Mouse (Mus musculus) midbrain, embryonic 16.5 days (tissue): ENCODE measurements around the gene Polr2f. TPM values are rescaled to one million over a fixed set of nuclear protein-coding genes. Genes with fewer than 3 reads are reported as not detected.
A peak's percentile ranks its signal among the peaks of the same experiment; 100 is the strongest.

Source experiments
- ATAC-seq: fragments of 200-750 bp; cut with Nextera tagmentation; 2 replicates; pipeline ENCODE4 v1.8.0; 2017; ENCODE audit warnings: moderate TSS enrichment
- H3K27ac ChIP-seq: fragments of 300-500 bp; sonication (generic); 2 replicates; pipeline ENCODE4 v1.5.1; 2014; ENCODE audit warnings: mild to moderate bottlenecking, low read length, mixed read lengths
- H3K27me3 ChIP-seq: fragments of 300-500 bp; sonication (generic); 2 replicates; pipeline ENCODE4 v1.6.1; 2014; ENCODE audit warnings: low read depth, low read length, mixed read lengths; ENCODE audit not compliant: control insufficient read depth, insufficient read depth
- H3K36me3 ChIP-seq: fragments of 300-500 bp; sonication (generic); 2 replicates; pipeline ENCODE4 v1.6.1; 2014; ENCODE audit warnings: mild to moderate bottlenecking, low read length, moderate library complexity, mixed read lengths; ENCODE audit not compliant: control insufficient read depth, insufficient read depth
- H3K4me1 ChIP-seq: fragments of 300-500 bp; sonication (generic); 2 replicates; pipeline ENCODE4 v1.6.1; 2014; ENCODE audit warnings: mild to moderate bottlenecking, low read length, mixed read lengths; ENCODE audit not compliant: control insufficient read depth, insufficient read depth
- H3K4me2 ChIP-seq: fragments of 300-500 bp; sonication (generic); 2 replicates; pipeline ENCODE4 v1.6.1; 2014; ENCODE audit warnings: mild to moderate bottlenecking, low read length, mixed read lengths
- H3K4me3 ChIP-seq: fragments of 300-500 bp; sonication (generic); 2 replicates; pipeline ENCODE4 v1.5.1; 2014; ENCODE audit warnings: low read depth, mild to moderate bottlenecking, low read length, moderate library complexity, mixed read lengths
- H3K9ac ChIP-seq: fragments of 300-500 bp; sonication (generic); 2 replicates; pipeline ENCODE4 v1.6.1; 2014; ENCODE audit warnings: low read depth, low read length, mixed read lengths
- H3K9me3 ChIP-seq: fragments of 300-500 bp; sonication (generic); replicated peaks from 2 replicates; pipeline ENCODE4 v1.6.1; 2014; ENCODE audit warnings: mild to moderate bottlenecking, low read length, mixed read lengths; ENCODE audit not compliant: control insufficient read depth, poor library complexity, severe bottlenecking
- WGBS: fragments of 180-500 bp; shearing (Covaris S2); extraction: QIAGEN DNeasy Blood & Tissue Kit; methylation state at CpG from one replicate; pipeline ENCODE4 v1.1.7; 2014; 5-methylcytosine and 5-hydroxymethylcytosine counted together
- polyA plus RNA-seq: library from polyadenylated mRNA; unstranded; fragments of >200 nt; fragmentation: Nextera tagmentation; extraction: Ambion mirVana; gene quantifications from 2 replicates; pipeline ENCODE4 v1.2.1, GENCODE M21; 2015

Polr2f gene
- polyA plus RNA-seq, 1 experiment from 2014 or later = 266 TPM

DNA sequence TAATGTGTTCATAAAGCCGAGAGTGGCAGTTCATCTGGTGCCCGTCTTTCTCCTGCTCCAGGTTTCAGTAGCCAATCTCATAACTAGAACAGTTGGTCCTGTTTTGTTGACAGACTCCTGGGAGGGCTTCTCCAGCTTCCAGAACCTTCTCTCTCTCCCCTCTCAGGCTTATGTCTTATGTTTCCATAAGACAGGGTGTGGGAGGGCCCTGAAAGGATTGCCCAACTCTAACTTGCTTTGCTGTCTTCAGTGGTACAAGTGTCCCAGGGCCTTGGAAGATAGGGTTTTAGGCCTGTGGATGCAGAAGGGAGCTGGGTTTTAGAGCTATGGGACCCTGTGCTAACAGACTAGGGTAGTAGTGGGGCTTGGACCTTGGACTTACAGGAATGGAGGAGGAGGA, 30.3 kb upstream of the Polr2f start:
- WGBS = 58% methylated on average over 2 of the region's 2 CpGs

GRCm38 (mm10) chr15:79111774-79112173, 29.0 kb upstream of the Polr2f start:
- WGBS = 88% methylated on average over 4 of the region's 4 CpGs
- no peak for ATAC-seq
- H3K27ac ChIP-seq = no peak overlapping the region

More for the DNA sequence above, 30.3 kb upstream of the Polr2f start:
- H3K4me2 ChIP-seq = peak overlapping the region; percentile 97
- H3K27me3 ChIP-seq = no peaks in the 10 kb centered on the region
- H3K36me3 ChIP-seq = 0 out of 2 replicates have a peak, but pooled peaks cover 3% of the 10 kb centered on the region
- H3K4me1 ChIP-seq = peaks cover 26% of the 10 kb centered on the region
- H3K4me3 ChIP-seq = peak overlapping the region; percentile 94
- no peaks in the 10 kb centered on the region for H3K9me3 ChIP-seq
- no peak for ATAC-seq
- no peak overlapping the region for H3K27ac ChIP-seq
- H3K9ac ChIP-seq = peak overlapping the region; percentile 98

GRCm38 (mm10) chr15:79115276-79115675, 25.5 kb upstream of the Polr2f start:
- no peak for ATAC-seq
- Histone ChIP-seq H3K9ac (no peak overlapping the region), H3K27ac (no peak overlapping the region), H3K4me2 (no peak overlapping the region), H3K9me3 (no peaks in the 10 kb centered on the region), H3K4me3 (no peak overlapping the region), H3K36me3 (peaks cover 11% of the 10 kb centered on the region), H3K4me1 (peaks cover 15% of the 10 kb centered on the region), H3K27me3 (no peaks in the 10 kb centered on the region)
- WGBS = 76% methylated on average over 5 of the region's 5 CpGs

More at GRCm38 (mm10) chr15:79111774-79112173, 29.0 kb upstream of the Polr2f start:
- Histone ChIP-seq H3K9me3 (no peaks in the 10 kb centered on the region), H3K27me3 (no peaks in the 10 kb centered on the region), H3K4me1 (peaks cover 26% of the 10 kb centered on the region), H3K4me2 (no peak overlapping the region), H3K4me3 (no peak overlapping the region), H3K9ac (peak overlapping the region; percentile 44; the same call in 1 of the 2 replicates), H3K36me3 (peaks cover 5% of the 10 kb centered on the region; the same call in 1 of the 2 replicates)

DNA sequence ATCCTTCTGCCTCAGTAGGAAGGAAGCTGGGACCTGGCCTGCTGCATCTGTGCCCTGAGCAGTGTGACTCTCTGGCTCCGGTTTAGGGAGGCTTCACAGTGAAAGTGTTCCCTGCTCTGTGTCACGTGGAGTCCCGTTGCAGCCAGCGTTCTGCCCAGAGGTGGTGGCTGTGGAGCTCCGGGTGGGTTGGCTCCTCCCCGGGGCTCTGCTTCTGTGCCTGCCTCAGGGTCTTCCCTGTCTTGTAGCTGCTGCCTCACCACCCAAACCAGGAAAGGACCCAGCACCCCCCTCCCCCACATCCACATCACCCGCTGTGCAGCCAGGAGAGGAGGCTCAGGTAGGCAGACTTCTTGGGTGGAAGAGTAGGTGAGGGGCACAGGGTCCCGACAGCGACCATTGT, 21.3 kb upstream of the Polr2f start:
- H3K27ac ChIP-seq = no peak overlapping the region
- no peaks in the 10 kb centered on the region for H3K9me3 ChIP-seq
- no peaks in the 10 kb centered on the region for H3K4me1 ChIP-seq
- H3K9ac ChIP-seq = no peak overlapping the region
- H3K4me3 ChIP-seq = no peak overlapping the region
- peaks cover 16% of the 10 kb centered on the region for H3K36me3 ChIP-seq
- WGBS = 88% methylated on average over 9 of the region's 9 CpGs
- ATAC-seq = no peak
- H3K27me3 ChIP-seq = no peaks in the 10 kb centered on the region
- H3K4me2 ChIP-seq = no peak overlapping the region

DNA sequence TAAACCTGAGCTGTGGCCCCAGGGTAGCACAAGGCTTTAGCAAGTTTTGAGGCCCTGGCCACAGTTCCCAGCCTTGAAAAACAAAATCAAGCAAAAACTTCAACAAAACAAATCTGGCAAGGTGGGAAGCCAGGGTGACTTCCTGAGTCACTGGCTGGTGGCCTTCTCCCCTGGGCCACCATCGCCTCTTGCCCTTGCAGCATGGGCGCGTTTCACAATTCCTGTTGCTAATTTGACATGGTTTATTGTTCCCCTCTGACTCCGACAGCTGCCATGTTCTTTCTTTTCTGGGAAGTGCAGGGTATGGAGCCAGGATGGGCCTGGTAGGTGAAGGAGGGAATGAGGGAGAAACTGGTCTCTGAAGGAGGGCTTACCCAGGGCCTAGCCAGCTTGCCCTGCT, 18.7 kb upstream of the Polr2f start:
- Histone ChIP-seq H3K4me3 (no peak overlapping the region), H3K9ac (no peak overlapping the region), H3K27ac (no peak overlapping the region), H3K9me3 (no peaks in the 10 kb centered on the region), H3K27me3 (no peaks in the 10 kb centered on the region), H3K4me2 (no peak overlapping the region), H3K36me3 (peaks cover 21% of the 10 kb centered on the region), H3K4me1 (no peaks in the 10 kb centered on the region)
- WGBS = 75% methylated on average over 4 of the region's 4 CpGs
- ATAC-seq = no peak

GRCm38 (mm10) chr15:79122546-79122945, 18.3 kb upstream of the Polr2f start:
- no peak overlapping the region for H3K27ac ChIP-seq
- ATAC-seq = no peak
- 87% methylated on average over 13 of the region's 13 CpGs for WGBS

DNA sequence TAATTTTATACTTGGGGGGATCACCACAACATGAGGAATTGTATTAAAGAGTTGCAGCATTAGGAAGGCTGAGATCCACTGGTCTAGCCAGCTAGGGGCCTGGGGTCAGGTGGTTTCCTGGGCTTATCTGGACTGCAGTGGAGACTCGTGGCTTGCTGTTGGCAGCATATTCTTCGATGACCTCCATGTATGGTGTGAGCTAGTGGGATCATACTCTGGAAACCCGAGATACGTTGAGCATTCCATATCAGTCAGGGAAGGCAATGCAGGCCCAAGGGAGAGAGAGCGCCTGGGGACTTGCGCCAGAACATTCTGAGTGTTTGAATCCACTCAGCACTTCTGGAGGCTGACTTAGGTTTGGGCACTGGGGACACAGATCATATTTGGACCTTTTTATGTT, 17.1 kb upstream of the Polr2f start:
- Histone ChIP-seq H3K27me3 (no peaks in the 10 kb centered on the region), H3K4me3 (no peak overlapping the region), H3K9me3 (no peaks in the 10 kb centered on the region), H3K4me2 (no peak overlapping the region), H3K27ac (no peak overlapping the region), H3K9ac (no peak overlapping the region), H3K36me3 (peaks cover 36% of the 10 kb centered on the region), H3K4me1 (no peaks in the 10 kb centered on the region)
- ATAC-seq = no peak
- 85% methylated on average over 6 of the region's 6 CpGs for WGBS

More at GRCm38 (mm10) chr15:79122546-79122945, 18.3 kb upstream of the Polr2f start:
- no peaks in the 10 kb centered on the region for H3K9me3 ChIP-seq
- no peak overlapping the region for H3K9ac ChIP-seq
- H3K4me3 ChIP-seq = no peak overlapping the region
- no peaks in the 10 kb centered on the region for H3K4me1 ChIP-seq
- no peak overlapping the region for H3K4me2 ChIP-seq
- peaks cover 25% of the 10 kb centered on the region for H3K36me3 ChIP-seq
- H3K27me3 ChIP-seq = no peaks in the 10 kb centered on the region

GRCm38 (mm10) chr15:79124331-79124875, 16.4 kb upstream of the Polr2f start:
- H3K27ac ChIP-seq = no peak overlapping the region
- no peak for ATAC-seq
- WGBS = 88% methylated on average over 10 of the region's 10 CpGs
- H3K27me3 ChIP-seq = no peaks in the 10 kb centered on the region
- no peaks in the 10 kb centered on the region for H3K9me3 ChIP-seq
- H3K4me1 ChIP-seq = no peaks in the 10 kb centered on the region
- H3K9ac ChIP-seq = no peak overlapping the region
- peaks cover 37% of the 10 kb centered on the region for H3K36me3 ChIP-seq
- H3K4me3 ChIP-seq = no peak overlapping the region
- H3K4me2 ChIP-seq = no peak overlapping the region

DNA sequence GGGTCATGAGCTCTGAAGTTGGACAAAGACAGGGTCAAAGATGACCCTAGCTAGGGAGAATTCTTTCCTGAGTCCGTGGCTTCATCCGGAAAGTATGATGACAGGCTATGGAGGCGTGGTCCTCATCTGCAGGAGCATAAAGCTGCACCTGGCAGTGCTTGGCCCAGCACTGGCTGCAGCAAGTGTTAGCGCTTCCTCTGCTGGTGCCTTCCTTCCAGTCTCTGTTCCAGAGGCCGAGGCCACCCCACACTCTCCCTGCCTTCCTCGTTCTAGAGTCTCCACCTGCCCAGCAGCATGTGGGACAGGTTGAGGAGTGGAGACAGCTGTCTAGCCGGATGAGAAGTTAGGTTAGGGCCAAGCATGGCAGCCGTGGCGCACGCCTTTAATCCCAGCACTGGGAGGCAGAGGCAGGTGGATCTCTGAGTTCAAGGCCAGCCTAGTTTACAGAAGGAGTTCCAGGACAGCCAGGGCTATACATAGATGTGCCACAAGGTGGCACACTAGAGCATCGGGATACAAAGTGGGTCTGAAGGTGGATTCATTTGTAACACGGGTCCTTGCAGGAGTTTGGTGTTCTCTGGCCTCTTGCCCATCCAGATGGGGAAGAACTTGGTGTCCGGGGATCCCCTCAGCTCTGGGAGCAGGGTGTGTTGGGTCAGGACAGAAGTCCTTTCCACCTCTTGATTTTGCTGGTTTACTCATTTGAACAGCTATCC, 14.4 kb upstream of the Polr2f start:
- no peaks in the 10 kb centered on the region for H3K4me1 ChIP-seq

More for the DNA sequence above, 14.4 kb upstream of the Polr2f start:
- Histone ChIP-seq H3K27me3 (no peaks in the 10 kb centered on the region), H3K4me2 (no peak overlapping the region), H3K9ac (no peak overlapping the region), H3K27ac (no peak overlapping the region), H3K36me3 (peaks cover 44% of the 10 kb centered on the region), H3K4me3 (no peak overlapping the region), H3K9me3 (no peaks in the 10 kb centered on the region)
- ATAC-seq = no peak
- WGBS = 83% methylated on average over 13 of the region's 13 CpGs
